In genomic region chr7:130719931-130720598, GRCm38 (mm10) we compare ENCODE assay signal across 11 mouse cellular contexts. TPM values are rescaled to one million over a fixed set of nuclear protein-coding genes. Genes with fewer than 3 reads are reported as not detected.
DNase-seq lines count a peak whose midpoint lies in the region; ATAC-seq lines count a peak whose summit lies in the region.
"Had no signal": no experiment of that assay in that cellular context is flagged by ENCODE, and none has a peak within 500 bp of the region (broad histone marks: within the 10 kb centered on the region; RNA-seq: fewer than 3 reads in every experiment).

No protein-coding gene starts in this region.

- DNase-seq in heart, embryonic 10.5 days (ENCODE audit: low spot score): no peak
- no peak for DNase-seq in heart, adult 18-20 months
- DNase-seq in kidney, adult 9 months: peak; percentile 73
- DNase-seq in right cerebral cortex, postnatal 14 days: no peak

- no peak overlapping the region for H3K4me3 ChIP-seq in heart, embryonic 10.5 days
- no peak overlapping the region for H3K4me3 ChIP-seq in forebrain, embryonic 15.5 days
- no peak overlapping the region for H3K4me3 ChIP-seq in neural tube, embryonic 13.5 days
- H3K4me3 ChIP-seq: limb, embryonic 13.5 days; neural tube, embryonic 12.5 days had no signal

- 41% methylated on average over 16 of the region's 16 CpGs for WGBS in heart, embryonic 10.5 days
- WGBS in forebrain, embryonic 15.5 days: 9% methylated on average over 16 of the region's 16 CpGs
- 16% methylated on average over 16 of the region's 16 CpGs for WGBS in neural tube, embryonic 13.5 days

- H3K4me1 ChIP-seq in heart, embryonic 10.5 days: peaks cover 37% of the 10 kb centered on the region
- peaks cover 26% of the 10 kb centered on the region for H3K4me1 ChIP-seq in forebrain, embryonic 15.5 days
- peaks cover 31% of the 10 kb centered on the region for H3K4me1 ChIP-seq in neural tube, embryonic 13.5 days (replicated peaks)

- H3K4me2 ChIP-seq in forebrain, embryonic 15.5 days (replicated peaks): no peak overlapping the region
- 0 out of 2 replicates have a peak overlapping the region, but pooled peaks have one; percentile 1 for H3K4me2 ChIP-seq in neural tube, embryonic 13.5 days
- H3K4me2 ChIP-seq: limb, embryonic 13.5 days; neural tube, embryonic 12.5 days had no signal

- ATAC-seq in forebrain, embryonic 15.5 days (replicated peaks): 0 out of 2 replicates have a peak, but pooled peaks have one; percentile 46
- ATAC-seq in neural tube, embryonic 13.5 days (ENCODE audit: low read depth): no peak
- no peak for ATAC-seq in megakaryocyte-erythroid progenitor cell, adult 5-6 weeks (replicated peaks; ENCODE audit: low FRiP score, low TSS enrichment, poor library complexity, severe bottlenecking)
- no peak for ATAC-seq in activated CD4-positive, CD25-positive, alpha-beta regulatory T cell, adult 4 months

- H3K27ac ChIP-seq in heart, embryonic 10.5 days: peak overlapping the region; percentile 77
- H3K27ac ChIP-seq in forebrain, embryonic 15.5 days (replicated peaks): peak overlapping the region; percentile 10
- H3K27ac ChIP-seq in neural tube, embryonic 13.5 days (replicated peaks): peak overlapping the region; percentile 49
- H3K27ac ChIP-seq: limb, embryonic 13.5 days; neural tube, embryonic 12.5 days had no signal

- peaks cover 63% of the 10 kb centered on the region for H3K36me3 ChIP-seq in heart, embryonic 10.5 days
- H3K36me3 ChIP-seq in forebrain, embryonic 15.5 days: peaks cover 19% of the 10 kb centered on the region
- H3K36me3 ChIP-seq in neural tube, embryonic 13.5 days: peaks cover 50% of the 10 kb centered on the region

- H3K9me3 ChIP-seq in heart, embryonic 10.5 days: no peaks in the 10 kb centered on the region
- H3K9me3 ChIP-seq in forebrain, embryonic 15.5 days: no peaks in the 10 kb centered on the region
- no peaks in the 10 kb centered on the region for H3K9me3 ChIP-seq in neural tube, embryonic 13.5 days
- H3K9me3 ChIP-seq: limb, embryonic 13.5 days; neural tube, embryonic 12.5 days had no signal

- no peak overlapping the region for H3K9ac ChIP-seq in forebrain, embryonic 15.5 days (replicated peaks)
- H3K9ac ChIP-seq in neural tube, embryonic 13.5 days: peak overlapping the region; percentile 44
- H3K9ac ChIP-seq: limb, embryonic 13.5 days; neural tube, embryonic 12.5 days had no signal

- H3K27me3 ChIP-seq in heart, embryonic 10.5 days (ENCODE audit: insufficient read depth, poor library complexity, severe bottlenecking): no peaks in the 10 kb centered on the region
- no peaks in the 10 kb centered on the region for H3K27me3 ChIP-seq in forebrain, embryonic 15.5 days
- H3K27me3 ChIP-seq in neural tube, embryonic 13.5 days: no peaks in the 10 kb centered on the region
- H3K27me3 ChIP-seq: limb, embryonic 13.5 days; neural tube, embryonic 12.5 days had no signal

RNA-seq across cellular contexts. Expression of gene Btbd16, which starts 53.8 kb away (rescaled TPM):
- 0.07 and 0.40 TPM in 2 replicates for polyA plus RNA-seq in heart, embryonic 10.5 days (2016; fragmentation: Nextera tagmentation; extraction: Ambion mirVana)
- total RNA-seq in heart, adult 18-20 months (2021): under 1 TPM in 1 of 2 experiments, not detected in 1; 0.36 TPM
- not detected in 2 replicates for polyA plus RNA-seq in forebrain, embryonic 15.5 days (2015; fragmentation: Nextera tagmentation; extraction: Ambion mirVana)
- polyA plus RNA-seq in neural tube, embryonic 13.5 days (2015; fragmentation: Nextera tagmentation; extraction: Ambion mirVana): 0.11 and 0.25 TPM in 2 replicates
- total RNA-seq in megakaryocyte-erythroid progenitor cell, adult 5-6 weeks (2014; fragmentation: Nextera tagmentation): 0.12 and 2.7 TPM in 2 replicates
- 0.52 and 5.2 TPM in 2 replicates for total RNA-seq in megakaryocyte-erythroid progenitor cell, adult 5-6 weeks (2017)
- 1 to 10 TPM; 2.2 to 4.2 TPM for polyA plus RNA-seq in activated CD4-positive, CD25-positive, alpha-beta regulatory T cell, adult 4 months (2017; shearing (Covaris generic))
- polyA plus RNA-seq: C2C12 had no signal

Comparison
In these comparisons a context has a peak if more than half of its experiments do, and no peak if none do; other contexts are left out.
1. H3K27ac ChIP-seq: peak in every context shown above with its lines; median percentile 77 in heart, embryonic 10.5 days; 49 in neural tube, embryonic 13.5 days; 10 in forebrain, embryonic 15.5 days.